Mouse (Mus musculus): ENCODE data around the gene Gm37240. TPM values are rescaled to one million over a fixed set of nuclear protein-coding genes. Genes with fewer than 3 reads are reported as not detected.

Gm37240 gene
- polyA plus RNA-seq, 1 experiment from 2014 or later: 13.4 TPM

DNA sequence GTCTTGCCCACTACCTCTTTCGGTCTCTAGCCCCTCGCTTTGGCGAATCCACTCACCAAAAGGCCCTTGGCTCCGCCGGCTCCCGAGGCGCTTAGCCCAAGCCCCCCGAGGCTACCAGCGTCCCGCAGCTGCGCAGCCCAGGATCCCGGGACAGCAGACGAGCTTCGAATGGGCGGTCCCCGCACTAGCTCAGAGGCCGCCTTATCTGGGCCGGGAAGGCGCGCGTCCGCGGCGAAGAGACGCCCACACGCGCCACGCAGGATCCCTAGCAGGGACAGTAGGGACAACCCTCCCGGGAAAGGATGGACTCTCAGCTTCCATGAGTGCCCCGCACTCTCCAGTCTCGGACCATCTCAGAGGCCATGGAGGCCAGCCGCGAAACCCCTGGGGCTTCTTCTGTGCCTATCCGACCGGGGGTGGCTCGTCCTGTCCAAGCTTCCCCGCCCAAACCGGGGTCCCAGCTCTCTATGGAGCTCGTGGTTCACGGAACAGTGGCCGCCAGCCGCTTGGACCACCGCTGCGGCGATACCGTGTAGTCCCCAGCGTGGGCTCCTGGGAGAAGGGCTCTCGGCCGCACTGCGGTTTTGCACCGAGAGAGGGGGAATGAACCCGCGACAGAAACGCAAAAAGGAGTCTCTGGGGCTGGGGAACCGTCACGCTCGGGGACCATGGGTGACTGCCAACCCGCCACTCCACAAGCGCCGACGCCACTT lies 1407.9 kb downstream of the Gm37240 start:
- Histone ChIP-seq H3K4me1 (ENCODE audit: control insufficient read depth, insufficient read depth, low read length) (peaks cover 8% of the 10 kb centered on the region; the same call in 1 of the 2 replicates), H3K4me2 (ENCODE audit: low read depth, low read length) (peak overlapping the region; percentile 99), H3K9me3 (ENCODE audit: control insufficient read depth, low read length) (no peaks in the 10 kb centered on the region), H3K27ac (replicated peaks; ENCODE audit: low read depth, low read length) (no peak overlapping the region), H3K4me3 (ENCODE audit: low read depth, low read length) (peak overlapping the region; percentile 68), H3K36me3 (ENCODE audit: control insufficient read depth, insufficient read depth, low read length) (no peaks in the 10 kb centered on the region), H3K27me3 (replicated peaks; ENCODE audit: control insufficient read depth, insufficient read depth, low read length) (peaks cover 40% of the 10 kb centered on the region), H3K9ac (ENCODE audit: low read depth, low read length) (peak overlapping the region; percentile 68)
- WGBS: under 1% methylated on average over 59 of the region's 61 CpGs
- DNase-seq (ENCODE audit: low spot score) (peak; percentile 61), ATAC-seq (ENCODE audit: low read depth) (peak; percentile 45)

DNA sequence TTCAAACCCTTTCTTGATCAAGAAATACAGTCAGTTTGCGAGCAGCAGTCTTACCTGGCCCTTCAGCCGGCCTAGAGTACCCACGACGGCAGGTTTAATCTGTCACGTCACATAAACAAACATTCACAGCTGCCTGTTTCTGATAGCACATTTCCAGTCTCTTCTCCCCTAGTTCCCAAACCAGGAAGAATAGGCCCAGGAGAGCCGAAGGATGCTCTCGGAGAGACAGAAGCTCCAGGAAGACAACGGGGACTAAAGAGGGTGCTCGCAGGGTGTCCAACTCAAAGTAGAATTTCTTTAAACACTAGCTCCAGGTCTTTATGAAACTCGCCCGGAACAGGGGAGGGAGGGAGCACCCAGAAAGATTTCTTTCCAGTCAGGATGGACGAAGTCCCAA lies 1408.4 kb downstream of the Gm37240 start:
- H3K9ac ChIP-seq (ENCODE audit: low read depth, low read length): peak overlapping the region; percentile 68
- H3K9me3 ChIP-seq (ENCODE audit: control insufficient read depth, low read length): no peaks in the 10 kb centered on the region
- H3K27me3 ChIP-seq (replicated peaks; ENCODE audit: control insufficient read depth, insufficient read depth, low read length): peaks cover 40% of the 10 kb centered on the region
- peak overlapping the region; percentile 99 for H3K4me2 ChIP-seq (ENCODE audit: low read depth, low read length)
- ATAC-seq (ENCODE audit: low read depth) (no peak), DNase-seq (ENCODE audit: low spot score) (no peak)
- no peaks in the 10 kb centered on the region for H3K36me3 ChIP-seq (ENCODE audit: control insufficient read depth, insufficient read depth, low read length)
- peaks cover 9% of the 10 kb centered on the region for H3K4me1 ChIP-seq (ENCODE audit: control insufficient read depth, insufficient read depth, low read length)
- H3K27ac ChIP-seq (replicated peaks; ENCODE audit: low read depth, low read length): no peak overlapping the region
- peak overlapping the region; percentile 68 for H3K4me3 ChIP-seq (ENCODE audit: low read depth, low read length)
- 6% methylated on average over 12 of the region's 12 CpGs for WGBS

DNA sequence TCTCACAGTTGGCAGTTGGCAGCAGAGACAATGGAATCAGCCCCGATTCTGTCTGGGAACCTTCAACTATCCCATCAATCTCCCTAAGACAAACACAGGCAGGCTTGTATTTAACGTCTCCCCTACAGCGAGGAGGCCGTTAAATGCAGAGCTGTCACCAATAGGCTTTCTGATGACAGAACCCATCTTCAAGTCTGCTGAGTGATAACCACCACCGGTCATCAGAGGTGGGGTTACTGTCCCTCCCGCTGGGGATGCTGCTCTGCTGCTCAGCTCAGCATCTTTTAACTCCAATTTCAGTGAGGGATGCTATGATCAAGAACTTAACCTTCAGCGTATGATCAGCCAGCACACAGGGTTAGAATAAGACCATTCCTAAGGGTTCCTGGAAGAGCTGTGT lies 1409.1 kb downstream of the Gm37240 start:
- no peak overlapping the region for H3K27ac ChIP-seq (replicated peaks; ENCODE audit: low read depth, low read length)
- DNase-seq (ENCODE audit: low spot score): no peak
- no peak for ATAC-seq (ENCODE audit: low read depth)
- H3K4me2 ChIP-seq (ENCODE audit: low read depth, low read length): peak overlapping the region; percentile 99; the same call in 1 of the 2 replicates
- 14% methylated on average over 7 of the region's 7 CpGs for WGBS
- H3K4me1 ChIP-seq (ENCODE audit: control insufficient read depth, insufficient read depth, low read length): peaks cover 14% of the 10 kb centered on the region
- H3K4me3 ChIP-seq (ENCODE audit: low read depth, low read length): peak overlapping the region; percentile 68; the same call in 1 of the 2 replicates
- H3K27me3 ChIP-seq (replicated peaks; ENCODE audit: control insufficient read depth, insufficient read depth, low read length): peaks cover 40% of the 10 kb centered on the region
- no peak overlapping the region for H3K9ac ChIP-seq (ENCODE audit: low read depth, low read length)
- no peaks in the 10 kb centered on the region for H3K9me3 ChIP-seq (ENCODE audit: control insufficient read depth, low read length)
- H3K36me3 ChIP-seq (ENCODE audit: control insufficient read depth, insufficient read depth, low read length): no peaks in the 10 kb centered on the region

DNA sequence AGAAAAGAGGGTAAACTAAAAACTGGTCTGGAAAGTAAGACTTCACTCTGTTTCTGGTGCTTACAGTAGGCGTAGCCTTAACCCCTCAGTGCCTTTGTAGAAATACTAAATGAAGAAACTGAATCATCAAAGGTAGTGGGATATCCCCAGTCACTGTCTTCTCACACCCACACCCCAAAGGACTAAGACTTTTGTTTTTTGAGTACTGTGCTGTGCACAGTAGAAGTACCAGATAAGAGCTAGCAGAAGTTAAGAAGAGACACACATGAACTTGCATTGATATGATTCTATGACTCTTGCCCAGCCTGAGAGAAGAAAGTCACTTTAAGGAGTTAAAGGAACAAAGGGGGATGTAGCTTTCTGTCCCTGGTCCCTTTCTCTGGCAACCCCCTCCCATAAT lies 1409.8 kb downstream of the Gm37240 start:
- Histone ChIP-seq H3K36me3 (ENCODE audit: control insufficient read depth, insufficient read depth, low read length) (no peaks in the 10 kb centered on the region), H3K27me3 (replicated peaks; ENCODE audit: control insufficient read depth, insufficient read depth, low read length) (peaks cover 40% of the 10 kb centered on the region), H3K9me3 (ENCODE audit: control insufficient read depth, low read length) (no peaks in the 10 kb centered on the region), H3K4me3 (ENCODE audit: low read depth, low read length) (no peak overlapping the region), H3K9ac (ENCODE audit: low read depth, low read length) (no peak overlapping the region), H3K4me1 (ENCODE audit: control insufficient read depth, insufficient read depth, low read length) (peaks cover 20% of the 10 kb centered on the region), H3K27ac (replicated peaks; ENCODE audit: low read depth, low read length) (no peak overlapping the region), H3K4me2 (ENCODE audit: low read depth, low read length) (no peak overlapping the region)
- no peak for DNase-seq (ENCODE audit: low spot score)
- ATAC-seq (ENCODE audit: low read depth): no peak
- 83% methylated on average over 1 of the region's 1 CpGs for WGBS

DNA sequence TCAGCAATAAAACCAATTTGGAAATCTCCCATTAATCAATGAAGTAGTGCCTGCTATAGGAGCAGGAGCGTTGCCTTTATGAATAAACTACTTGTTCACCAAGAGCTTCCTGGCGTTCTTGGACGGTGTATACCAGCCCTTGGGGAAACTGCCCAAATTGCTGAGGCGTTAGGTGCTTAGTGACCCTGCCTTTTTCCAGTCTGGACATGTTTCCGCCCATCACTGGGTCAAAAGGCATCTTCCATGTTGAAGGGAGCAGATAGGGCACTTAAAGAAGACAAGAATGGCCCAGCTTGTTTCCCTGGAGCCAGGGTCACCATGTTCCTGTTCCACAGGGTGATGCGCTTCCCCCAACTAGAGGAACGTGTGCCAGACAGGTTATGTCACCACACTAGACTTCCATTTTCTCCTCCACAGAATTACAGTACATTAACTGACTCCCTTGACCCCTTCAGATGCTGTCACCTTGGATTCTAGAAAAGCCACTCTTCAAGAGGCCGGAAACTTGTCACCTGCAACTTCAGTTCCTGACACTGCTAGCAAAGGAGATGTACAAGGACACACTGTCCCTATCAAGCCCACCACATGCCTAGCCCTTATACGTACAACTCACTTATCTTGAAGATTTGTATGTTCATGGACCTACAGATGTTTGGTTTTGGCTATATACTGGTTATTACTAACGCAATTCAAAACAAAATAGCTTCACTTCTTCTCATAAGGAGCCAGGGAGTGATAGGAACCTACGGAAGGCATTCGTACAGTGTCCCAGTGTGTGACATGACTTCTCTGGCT lies 1412.1 kb downstream of the Gm37240 start:
- ATAC-seq (ENCODE audit: low read depth) (no peak), DNase-seq (ENCODE audit: low spot score) (no peak)
- Histone ChIP-seq H3K9me3 (ENCODE audit: control insufficient read depth, low read length) (no peaks in the 10 kb centered on the region), H3K4me3 (ENCODE audit: low read depth, low read length) (no peak overlapping the region), H3K4me2 (ENCODE audit: low read depth, low read length) (no peak overlapping the region), H3K27ac (replicated peaks; ENCODE audit: low read depth, low read length) (no peak overlapping the region), H3K36me3 (ENCODE audit: control insufficient read depth, insufficient read depth, low read length) (no peaks in the 10 kb centered on the region), H3K4me1 (ENCODE audit: control insufficient read depth, insufficient read depth, low read length) (peaks cover 19% of the 10 kb centered on the region), H3K27me3 (replicated peaks; ENCODE audit: control insufficient read depth, insufficient read depth, low read length) (peaks cover 27% of the 10 kb centered on the region), H3K9ac (ENCODE audit: low read depth, low read length) (no peak overlapping the region)
- 81% methylated on average over 12 of the region's 12 CpGs for WGBS

DNA sequence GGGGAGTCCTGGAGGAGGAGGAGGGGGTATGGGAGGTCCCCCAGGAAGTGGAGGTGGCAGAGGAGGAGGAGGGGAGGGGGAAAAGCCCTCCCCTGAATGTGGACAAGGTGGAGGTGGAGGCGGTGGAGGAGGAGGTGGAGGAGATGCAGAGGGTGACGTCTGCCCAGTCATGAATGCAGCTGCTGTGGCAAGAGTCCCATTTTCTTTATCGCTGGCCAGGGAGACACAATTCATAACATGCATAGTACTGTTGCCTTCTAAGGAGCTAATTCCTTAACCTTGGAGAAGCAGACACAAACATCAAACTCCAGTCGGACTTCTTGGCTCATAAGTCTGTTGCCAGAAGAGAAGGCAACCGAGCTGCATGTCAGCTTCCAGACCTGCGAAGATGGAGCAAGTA lies 1412.9 kb downstream of the Gm37240 start:
- Histone ChIP-seq H3K27ac (replicated peaks; ENCODE audit: low read depth, low read length) (no peak overlapping the region), H3K9ac (ENCODE audit: low read depth, low read length) (no peak overlapping the region), H3K9me3 (ENCODE audit: control insufficient read depth, low read length) (no peaks in the 10 kb centered on the region), H3K4me2 (ENCODE audit: low read depth, low read length) (no peak overlapping the region), H3K27me3 (replicated peaks; ENCODE audit: control insufficient read depth, insufficient read depth, low read length) (peaks cover 21% of the 10 kb centered on the region), H3K4me3 (ENCODE audit: low read depth, low read length) (no peak overlapping the region), H3K36me3 (ENCODE audit: control insufficient read depth, insufficient read depth, low read length) (no peaks in the 10 kb centered on the region), H3K4me1 (ENCODE audit: control insufficient read depth, insufficient read depth, low read length) (peaks cover 19% of the 10 kb centered on the region)
- 79% methylated on average over 6 of the region's 6 CpGs for WGBS
- no peak for DNase-seq (ENCODE audit: low spot score)
- ATAC-seq (ENCODE audit: low read depth): no peak

DNA sequence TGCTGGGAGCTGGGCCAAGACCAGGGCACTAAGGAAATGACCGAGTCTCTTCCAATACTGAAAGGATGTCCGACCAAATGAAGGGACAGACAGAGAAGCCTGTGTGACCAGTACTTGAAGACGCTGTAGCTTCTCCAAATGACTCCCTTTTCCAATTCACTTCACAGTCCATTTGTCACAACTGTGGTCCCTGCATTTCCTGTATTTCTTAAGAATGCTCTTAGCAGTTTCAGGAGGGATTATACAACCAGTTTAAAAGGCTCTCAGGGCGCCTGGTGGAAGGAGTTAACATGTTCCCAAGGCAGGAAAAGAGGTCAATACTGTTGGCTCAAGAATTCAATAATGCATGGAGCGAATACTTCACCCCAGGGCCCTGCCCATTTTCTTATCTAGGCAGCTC lies 1414.4 kb downstream of the Gm37240 start:
- Histone ChIP-seq H3K4me1 (ENCODE audit: control insufficient read depth, insufficient read depth, low read length) (peaks cover 19% of the 10 kb centered on the region), H3K27me3 (replicated peaks; ENCODE audit: control insufficient read depth, insufficient read depth, low read length) (peaks cover 6% of the 10 kb centered on the region), H3K27ac (replicated peaks; ENCODE audit: low read depth, low read length) (no peak overlapping the region), H3K4me2 (ENCODE audit: low read depth, low read length) (no peak overlapping the region), H3K9me3 (ENCODE audit: control insufficient read depth, low read length) (no peaks in the 10 kb centered on the region), H3K36me3 (ENCODE audit: control insufficient read depth, insufficient read depth, low read length) (no peaks in the 10 kb centered on the region), H3K9ac (ENCODE audit: low read depth, low read length) (no peak overlapping the region; the same call in 1 of the 2 replicates), H3K4me3 (ENCODE audit: low read depth, low read length) (no peak overlapping the region)
- ATAC-seq (ENCODE audit: low read depth): no peak
- 61% methylated on average over 5 of the region's 5 CpGs for WGBS
- DNase-seq (ENCODE audit: low spot score): no peak

DNA sequence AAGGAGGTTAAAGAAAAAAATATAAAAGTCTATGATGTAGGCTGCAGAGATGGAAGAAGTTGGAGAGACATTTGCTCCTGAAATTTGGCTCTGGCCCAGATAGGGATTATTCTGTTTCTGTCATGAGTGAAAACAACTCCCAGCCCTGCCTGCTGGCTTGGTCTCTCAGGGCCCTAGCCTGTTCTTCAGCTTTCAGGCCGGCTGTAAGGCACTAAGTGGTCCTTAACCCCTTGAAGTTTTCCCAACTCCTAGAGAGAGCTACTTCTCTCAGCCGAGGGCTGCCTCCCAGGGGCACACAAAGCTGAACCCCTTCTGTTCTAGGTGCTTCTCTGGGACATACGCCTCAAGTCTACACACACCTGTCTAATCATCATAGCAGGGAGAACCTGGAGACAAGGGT lies 1414.8 kb downstream of the Gm37240 start:
- DNase-seq (ENCODE audit: low spot score) (peak; percentile 84), ATAC-seq (ENCODE audit: low read depth) (peak; percentile 79)
- H3K9ac ChIP-seq (ENCODE audit: low read depth, low read length): no peak overlapping the region; the same call in 1 of the 2 replicates
- H3K4me2 ChIP-seq (ENCODE audit: low read depth, low read length): 0 out of 2 replicates have a peak overlapping the region, but pooled peaks have one; percentile 1
- H3K4me3 ChIP-seq (ENCODE audit: low read depth, low read length): no peak overlapping the region
- WGBS: 40% methylated on average over 3 of the region's 3 CpGs
- peaks cover 19% of the 10 kb centered on the region for H3K4me1 ChIP-seq (ENCODE audit: control insufficient read depth, insufficient read depth, low read length)
- no peaks in the 10 kb centered on the region for H3K36me3 ChIP-seq (ENCODE audit: control insufficient read depth, insufficient read depth, low read length)
- peaks cover 2% of the 10 kb centered on the region for H3K27me3 ChIP-seq (replicated peaks; ENCODE audit: control insufficient read depth, insufficient read depth, low read length)
- H3K9me3 ChIP-seq (ENCODE audit: control insufficient read depth, low read length): no peaks in the 10 kb centered on the region
- H3K27ac ChIP-seq (replicated peaks; ENCODE audit: low read depth, low read length): 0 out of 2 replicates have a peak overlapping the region, but pooled peaks have one; percentile 11
